Comparison of ENCODE assay signal across 26 mouse cellular contexts in the genomic region with DNA sequence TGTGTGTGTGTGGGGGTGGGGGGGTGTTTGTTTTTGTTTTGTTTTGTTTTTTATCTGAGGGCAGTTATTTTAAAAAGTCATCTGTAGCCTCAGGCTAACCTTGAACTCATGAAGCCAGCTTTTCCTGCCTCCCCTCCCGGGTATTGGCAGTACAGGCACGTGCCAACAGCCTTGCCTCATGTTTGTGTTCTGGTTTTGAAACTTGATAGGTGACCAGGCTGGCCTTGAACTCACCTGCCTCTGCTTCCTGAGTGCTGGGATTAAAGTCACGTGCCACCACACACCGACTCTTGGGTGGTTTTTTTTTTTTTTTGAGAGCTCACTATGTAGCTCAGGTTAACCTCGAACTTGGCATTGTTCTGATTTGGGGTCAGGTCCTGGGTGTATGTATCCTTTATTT.
"Had no signal": no experiment of that assay in that cellular context is flagged by ENCODE, and none has a peak within 500 bp of the region (broad histone marks: within the 10 kb centered on the region; RNA-seq: fewer than 3 reads in every experiment).

No protein-coding gene starts in this region.

- ATAC-seq: hindbrain, embryonic 16.5 days; inflammation-experienced regulatory T-cells, adult 6 months; intestine, embryonic 15.5 days; intestine, postnatal 0 days had no signal

- H3K4me2 ChIP-seq: heart, embryonic 12.5 days; hindbrain, embryonic 12.5 days; hindbrain, embryonic 14.5 days; intestine, embryonic 15.5 days; kidney, embryonic 15.5 days; limb, embryonic 12.5 days had no signal

- H3K9me3 ChIP-seq: heart, embryonic 10.5 days; heart, embryonic 12.5 days; hindbrain, embryonic 10.5 days; hindbrain, embryonic 12.5 days; intestine, embryonic 15.5 days; kidney, embryonic 15.5 days; limb, embryonic 10.5 days; limb, embryonic 12.5 days had no signal

- DNase-seq: gastrocnemius, adult 2 months; gastrocnemius, postnatal 10 days; gastrocnemius, postnatal 25 days; heart, adult 18-20 months; heart, postnatal 10 days; heart, postnatal 4 days; kidney, adult 9 months; kidney, postnatal 10 days; kidney, postnatal 25 days; kidney, postnatal 4 days; liver had no signal

- H3K4me3 ChIP-seq: gastrocnemius, adult 2 months; heart, embryonic 10.5 days; heart, embryonic 12.5 days; hindbrain, embryonic 10.5 days; hindbrain, embryonic 12.5 days; intestine, embryonic 15.5 days; kidney, embryonic 15.5 days; layer of hippocampus, adult 2 months; left cerebral cortex, adult 2 months; limb, embryonic 10.5 days; limb, embryonic 12.5 days had no signal

- H3K9ac ChIP-seq: heart, embryonic 12.5 days; hindbrain, embryonic 12.5 days; hindbrain, embryonic 14.5 days; intestine, embryonic 15.5 days; kidney, embryonic 15.5 days; limb, embryonic 12.5 days; liver, embryonic 14.5 days had no signal

- H3K27ac ChIP-seq: gastrocnemius, adult 2 months; heart, embryonic 10.5 days; hindbrain, embryonic 10.5 days; hindbrain, embryonic 12.5 days; hindbrain, embryonic 14.5 days; intestine, embryonic 15.5 days; kidney, embryonic 15.5 days; layer of hippocampus, adult 2 months; left cerebral cortex, adult 2 months; limb, embryonic 10.5 days; limb, embryonic 12.5 days; liver, embryonic 14.5 days had no signal

- H3K27me3 ChIP-seq: heart, embryonic 12.5 days; hindbrain, embryonic 12.5 days; intestine, embryonic 15.5 days; kidney, embryonic 15.5 days; limb, embryonic 12.5 days had no signal
